Mouse (Mus musculus) frontal cortex, adult (tissue): Measurements from ENCODE around the gene Chil1.

ENCODE experiments used
- ATAC-seq: cut with Nextera tagmentation; 2 replicates; pipeline ENCODE4 v1.9.2; 2017; ENCODE audit warnings: mild to moderate bottlenecking, moderate library complexity, mixed read lengths; ENCODE audit not compliant: low TSS enrichment

The Chil1 gene

GRCm38 (mm10) chr1:134182025-134182424 is at the start of gene Chil1:
TSS of gene Chil1 (plus strand) at chr1:134182176.
- peak; percentile 78 for ATAC-seq

- ATAC-seq, result no peak
These were observed 48.7 kb upstream of the Chil1 start for GRCm38 (mm10) chr1:134133316-134133715.

GRCm38 (mm10) chr1:134136351-134136750 is 45.6 kb upstream of the Chil1 start:
- no peak for ATAC-seq

- ATAC-seq, result no peak
These were observed 43.6 kb upstream of the Chil1 start for GRCm38 (mm10) chr1:134138424-134138823.

GRCm38 (mm10) chr1:134142363-134142794 is 39.6 kb upstream of the Chil1 start:
- ATAC-seq, result no peak

GRCm38 (mm10) chr1:134146066-134146465 is 35.9 kb upstream of the Chil1 start:
- ATAC-seq, result peak; percentile 78

- ATAC-seq, result no peak
These were observed 31.9 kb upstream of the Chil1 start for GRCm38 (mm10) chr1:134150076-134150475.

- ATAC-seq, result no peak
These were observed 31.2 kb upstream of the Chil1 start for GRCm38 (mm10) chr1:134150745-134151144.

GRCm38 (mm10) chr1:134151655-134152412 is 30.1 kb upstream of the Chil1 start:
- ATAC-seq, result peak; percentile 84

- ATAC-seq, result no peak
These were observed 29.1 kb upstream of the Chil1 start for GRCm38 (mm10) chr1:134152626-134153590.

- no peak for ATAC-seq
These were observed 27.9 kb upstream of the Chil1 start for GRCm38 (mm10) chr1:134154121-134154520.

GRCm38 (mm10) chr1:134154655-134155054 is 27.3 kb upstream of the Chil1 start:
- ATAC-seq, result no peak

GRCm38 (mm10) chr1:134160404-134160803 is 21.6 kb upstream of the Chil1 start:
- ATAC-seq, result no peak

- no peak for ATAC-seq
These were observed 20.6 kb upstream of the Chil1 start for GRCm38 (mm10) chr1:134161399-134161798.

GRCm38 (mm10) chr1:134162510-134163225 is 19.3 kb upstream of the Chil1 start:
- ATAC-seq, result no peak

GRCm38 (mm10) chr1:134163476-134163875 is 18.5 kb upstream of the Chil1 start:
- ATAC-seq, result no peak

- ATAC-seq, result no peak
These were observed 17.5 kb upstream of the Chil1 start for GRCm38 (mm10) chr1:134164454-134164853.

- ATAC-seq, result no peak
These were observed 15.4 kb upstream of the Chil1 start for GRCm38 (mm10) chr1:134166547-134166946.

- ATAC-seq, result peak; percentile 95
These were observed 14.3 kb upstream of the Chil1 start for GRCm38 (mm10) chr1:134167416-134168305.

- no peak for ATAC-seq
These were observed 13.4 kb upstream of the Chil1 start for GRCm38 (mm10) chr1:134168567-134168966.
